Mouse (Mus musculus) embryonic facial prominence, embryonic 12.5 days (tissue): ENCODE measurements around the gene Osbpl9. TPM values are rescaled to one million over a fixed set of nuclear protein-coding genes. Genes with fewer than 3 reads are reported as not detected.

Source experiments
- ATAC-seq: fragments of 200-750 bp; cut with Nextera tagmentation; 2 replicates; pipeline ENCODE4 v1.8.0; 2017; ENCODE audit not compliant: insufficient number of reproducible peaks, insufficient read depth, low FRiP score, low TSS enrichment
- H3K27ac ChIP-seq: fragments of 300-500 bp; sonication (generic); 2 replicates; pipeline ENCODE4 v1.5.1; 2016; ENCODE audit warnings: mild to moderate bottlenecking
- H3K27me3 ChIP-seq: fragments of 300-500 bp; sonication (generic); 2 replicates; pipeline ENCODE4 v1.6.1; 2016; ENCODE audit warnings: mild to moderate bottlenecking, moderate library complexity
- H3K36me3 ChIP-seq: fragments of 300-500 bp; sonication (generic); 2 replicates; pipeline ENCODE4 v1.6.1; 2016; ENCODE audit warnings: mild to moderate bottlenecking
- H3K4me1 ChIP-seq: fragments of 300-500 bp; sonication (generic); 2 replicates; pipeline ENCODE4 v1.6.1; 2016
- H3K4me2 ChIP-seq: fragments of 300-500 bp; sonication (generic); replicated peaks from 2 replicates; pipeline ENCODE4 v1.6.1; 2016; ENCODE audit warnings: mild to moderate bottlenecking, moderate library complexity
- H3K4me3 ChIP-seq: fragments of 300-500 bp; sonication (generic); 2 replicates; pipeline ENCODE4 v1.5.1; 2016; ENCODE audit warnings: mild to moderate bottlenecking
- H3K9ac ChIP-seq: fragments of 300-500 bp; sonication (generic); 2 replicates; pipeline ENCODE4 v1.6.1; 2016; ENCODE audit warnings: mild to moderate bottlenecking, moderate library complexity
- H3K9me3 ChIP-seq: fragments of 300-500 bp; sonication (generic); 2 replicates; pipeline ENCODE4 v1.6.1; 2016; ENCODE audit warnings: mild to moderate bottlenecking, moderate library complexity
- WGBS: fragments of 180-500 bp; shearing (Covaris S2); methylation state at CpG from one replicate; pipeline ENCODE4 v1.1.7; 2016; 5-methylcytosine and 5-hydroxymethylcytosine counted together
- polyA plus RNA-seq: library from polyadenylated mRNA; unstranded; fragments of >200 nt; fragmentation: Nextera tagmentation; extraction: Ambion mirVana; gene quantifications from 2 replicates; pipeline ENCODE4 v1.2.1, GENCODE M21; 2016

The Osbpl9 gene
- polyA plus RNA-seq, 1 experiment from 2014 or later = 76.1 TPM

DNA sequence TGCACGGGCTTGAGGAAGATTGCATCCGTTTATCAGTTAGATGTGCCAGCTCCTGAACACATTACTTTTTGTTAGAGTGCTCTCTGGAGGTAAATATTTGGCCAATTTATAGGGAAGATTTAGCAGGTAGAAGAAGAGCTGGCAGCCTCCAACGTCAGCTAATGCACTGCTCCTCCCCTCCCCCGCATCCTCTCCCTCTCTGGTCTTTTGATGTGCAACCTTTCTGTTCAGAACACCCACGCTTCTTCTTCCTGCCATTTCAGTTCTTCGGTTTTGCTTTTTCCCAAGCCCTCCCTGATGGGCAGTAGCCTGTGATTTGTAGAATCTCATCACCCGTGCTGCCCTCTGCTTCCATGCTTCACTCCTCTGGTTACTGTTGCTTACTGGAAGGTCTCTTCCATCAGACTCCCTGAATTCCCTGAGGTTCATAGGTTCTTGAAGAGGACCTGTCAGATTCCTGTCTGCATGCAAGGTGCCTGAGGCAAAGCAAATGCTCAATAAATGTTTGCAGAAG is 27.8 kb upstream of the Osbpl9 start:
- no peak for ATAC-seq
- Histone ChIP-seq H3K9me3 (no peaks in the 10 kb centered on the region), H3K27ac (no peak overlapping the region), H3K4me1 (no peaks in the 10 kb centered on the region), H3K4me2 (no peak overlapping the region), H3K4me3 (no peak overlapping the region), H3K36me3 (no peaks in the 10 kb centered on the region), H3K9ac (no peak overlapping the region), H3K27me3 (no peaks in the 10 kb centered on the region)
- WGBS = 55% methylated on average over 7 of the region's 7 CpGs

GRCm38 (mm10) chr4:109226071-109226470 is 24.0 kb upstream of the Osbpl9 start:
- Histone ChIP-seq H3K4me2 (no peak overlapping the region), H3K27ac (no peak overlapping the region), H3K27me3 (no peaks in the 10 kb centered on the region), H3K4me1 (no peaks in the 10 kb centered on the region), H3K9ac (no peak overlapping the region), H3K9me3 (no peaks in the 10 kb centered on the region), H3K4me3 (no peak overlapping the region), H3K36me3 (no peaks in the 10 kb centered on the region)
- ATAC-seq = no peak
- WGBS = 51% methylated on average over 5 of the region's 5 CpGs

- H3K9ac ChIP-seq = no peak overlapping the region
- no peak overlapping the region for H3K4me2 ChIP-seq
- WGBS = 54% methylated on average over 6 of the region's 6 CpGs
- no peak for ATAC-seq
- no peaks in the 10 kb centered on the region for H3K9me3 ChIP-seq
- H3K27ac ChIP-seq = no peak overlapping the region
- H3K4me3 ChIP-seq = no peak overlapping the region
- 0 out of 2 replicates have a peak, but pooled peaks cover under 1% of the 10 kb centered on the region for H3K4me1 ChIP-seq
- no peaks in the 10 kb centered on the region for H3K36me3 ChIP-seq
- no peaks in the 10 kb centered on the region for H3K27me3 ChIP-seq
Measured at GRCm38 (mm10) chr4:109225606-109226005, 23.5 kb upstream of the Osbpl9 start.

DNA sequence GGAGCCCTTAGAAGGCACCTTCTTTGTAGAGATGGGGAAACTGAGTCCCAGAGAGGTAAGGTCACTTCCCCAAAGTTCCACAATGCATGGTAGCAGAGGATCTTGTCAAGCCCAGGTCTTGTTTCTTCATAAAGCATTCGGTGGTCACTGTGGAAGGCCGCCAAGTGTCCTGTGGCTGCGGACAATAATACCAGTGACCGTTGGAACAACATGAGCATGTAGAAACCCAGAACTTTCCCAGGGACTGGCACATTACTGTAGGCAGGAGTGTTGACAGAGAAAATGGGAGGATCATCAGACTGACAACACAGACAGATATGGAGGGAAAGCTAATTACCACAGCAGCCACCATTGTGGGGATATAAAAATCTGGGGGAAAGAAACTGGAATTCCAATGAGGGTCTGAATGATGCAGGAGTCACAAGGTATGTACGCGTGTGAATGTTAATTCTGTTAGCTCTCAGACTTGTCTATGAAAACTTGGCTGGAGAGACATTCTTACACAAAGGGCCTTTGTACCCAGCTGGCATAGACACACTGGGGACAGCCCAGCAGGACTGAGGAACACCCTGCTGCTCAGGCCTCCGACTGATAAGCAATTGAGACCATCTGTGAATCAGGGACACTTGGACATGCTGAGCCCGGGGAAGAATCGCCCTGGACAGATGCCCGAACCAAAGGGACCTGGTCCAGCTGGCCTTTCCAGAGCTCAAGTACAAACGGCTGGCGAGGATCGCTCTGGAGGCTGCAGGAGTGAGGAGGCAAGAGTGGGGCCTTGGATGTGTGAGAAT is 22.9 kb upstream of the Osbpl9 start:
- Histone ChIP-seq H3K4me3 (no peak overlapping the region), H3K27ac (no peak overlapping the region), H3K9me3 (no peaks in the 10 kb centered on the region), H3K36me3 (no peaks in the 10 kb centered on the region), H3K27me3 (no peaks in the 10 kb centered on the region), H3K9ac (no peak overlapping the region), H3K4me1 (0 out of 2 replicates have a peak, but pooled peaks cover 4% of the 10 kb centered on the region), H3K4me2 (no peak overlapping the region)
- ATAC-seq = no peak
- 48% methylated on average over 13 of the region's 13 CpGs for WGBS

GRCm38 (mm10) chr4:109222001-109222400 is 19.9 kb upstream of the Osbpl9 start:
- H3K27ac ChIP-seq = no peak overlapping the region
- no peak overlapping the region for H3K4me2 ChIP-seq
- no peak overlapping the region for H3K4me3 ChIP-seq
- H3K9ac ChIP-seq = no peak overlapping the region
- H3K4me1 ChIP-seq = 0 out of 2 replicates have a peak, but pooled peaks cover 4% of the 10 kb centered on the region
- no peaks in the 10 kb centered on the region for H3K27me3 ChIP-seq
- H3K9me3 ChIP-seq = no peaks in the 10 kb centered on the region
- WGBS = 86% methylated on average over 3 of the region's 3 CpGs
- H3K36me3 ChIP-seq = no peaks in the 10 kb centered on the region
- no peak for ATAC-seq

- Histone ChIP-seq H3K27ac (no peak overlapping the region), H3K4me3 (no peak overlapping the region), H3K4me1 (0 out of 2 replicates have a peak, but pooled peaks cover 4% of the 10 kb centered on the region), H3K9ac (no peak overlapping the region), H3K9me3 (no peaks in the 10 kb centered on the region), H3K4me2 (no peak overlapping the region), H3K36me3 (no peaks in the 10 kb centered on the region), H3K27me3 (no peaks in the 10 kb centered on the region)
- no peak for ATAC-seq
- 62% methylated on average over 14 of the region's 14 CpGs for WGBS
Measured at GRCm38 (mm10) chr4:109220441-109220940, 18.4 kb upstream of the Osbpl9 start.

DNA sequence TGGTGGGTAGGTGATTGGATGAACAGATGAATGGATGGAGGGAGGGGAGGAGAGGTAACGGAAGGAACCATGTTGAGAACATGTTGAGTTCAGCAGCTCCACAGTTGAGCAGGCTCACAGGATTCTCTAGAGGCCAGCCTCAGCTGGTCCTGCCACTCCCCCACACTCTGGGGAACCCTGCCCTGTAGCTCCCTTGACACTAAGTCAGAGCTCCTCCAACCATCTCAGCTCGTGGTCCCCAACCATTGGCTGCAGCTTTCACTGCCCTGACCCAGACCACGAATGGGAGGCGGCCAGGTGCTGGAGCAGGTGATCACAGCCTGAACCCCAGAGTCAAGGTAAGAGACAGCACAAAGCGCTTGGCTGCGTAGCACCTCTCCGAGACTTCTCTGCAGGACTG is 15.9 kb upstream of the Osbpl9 start:
- 81% methylated on average over 7 of the region's 7 CpGs for WGBS
- Histone ChIP-seq H3K4me1 (0 out of 2 replicates have a peak, but pooled peaks cover 4% of the 10 kb centered on the region), H3K27me3 (no peaks in the 10 kb centered on the region), H3K36me3 (no peaks in the 10 kb centered on the region), H3K9me3 (no peaks in the 10 kb centered on the region), H3K4me3 (no peak overlapping the region), H3K4me2 (no peak overlapping the region), H3K27ac (no peak overlapping the region), H3K9ac (no peak overlapping the region)
- ATAC-seq = no peak

DNA sequence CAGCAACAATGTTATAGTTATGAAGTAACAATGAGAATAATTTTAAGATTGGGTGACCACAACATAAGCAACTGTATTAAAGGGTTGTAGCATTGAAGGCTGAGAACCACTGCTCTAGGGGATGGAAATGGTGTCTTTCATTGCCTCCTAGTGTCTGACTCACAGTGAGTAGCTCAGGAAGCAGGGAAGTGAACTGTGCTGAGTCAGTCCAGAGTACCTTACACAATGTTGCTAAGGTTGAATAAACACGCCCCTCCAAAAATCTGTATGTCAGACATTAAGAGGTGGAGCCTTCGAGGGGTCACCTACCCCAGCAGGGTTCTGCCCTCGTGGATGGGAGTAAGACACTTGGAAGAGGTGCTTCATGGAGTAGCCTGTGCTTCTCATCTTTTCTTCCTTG is 11.9 kb upstream of the Osbpl9 start:
- H3K27me3 ChIP-seq = no peaks in the 10 kb centered on the region
- H3K9ac ChIP-seq = no peak overlapping the region
- ATAC-seq = no peak
- no peaks in the 10 kb centered on the region for H3K4me1 ChIP-seq
- WGBS = 73% methylated on average over 3 of the region's 3 CpGs
- no peak overlapping the region for H3K4me3 ChIP-seq
- no peak overlapping the region for H3K27ac ChIP-seq
- H3K9me3 ChIP-seq = no peaks in the 10 kb centered on the region
- H3K36me3 ChIP-seq = no peaks in the 10 kb centered on the region
- H3K4me2 ChIP-seq = no peak overlapping the region

DNA sequence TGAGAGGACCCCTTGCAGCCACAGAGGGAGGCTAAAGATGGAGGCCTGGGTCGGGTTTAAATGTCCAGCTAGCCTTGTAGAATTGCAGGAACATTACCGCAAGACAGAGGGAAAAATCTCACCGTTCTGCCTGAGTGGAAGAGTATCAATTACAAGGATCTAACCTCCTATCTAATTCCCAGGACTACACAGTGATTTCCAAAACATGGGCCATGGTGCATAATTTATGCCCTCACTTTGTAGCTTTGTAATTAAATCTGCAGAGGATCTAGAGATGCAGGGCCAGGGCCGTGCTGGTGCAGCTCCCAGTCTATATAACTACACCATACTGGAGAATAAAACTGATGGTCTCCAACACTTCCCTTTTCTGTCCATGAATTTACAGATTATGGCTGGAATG is 8.8 kb upstream of the Osbpl9 start:
- Histone ChIP-seq H3K4me1 (no peaks in the 10 kb centered on the region), H3K27ac (no peak overlapping the region), H3K36me3 (no peaks in the 10 kb centered on the region), H3K27me3 (no peaks in the 10 kb centered on the region), H3K9me3 (no peaks in the 10 kb centered on the region), H3K4me3 (no peak overlapping the region), H3K4me2 (no peak overlapping the region), H3K9ac (no peak overlapping the region)
- no peak for ATAC-seq
- WGBS = 50% methylated on average over 4 of the region's 4 CpGs

DNA sequence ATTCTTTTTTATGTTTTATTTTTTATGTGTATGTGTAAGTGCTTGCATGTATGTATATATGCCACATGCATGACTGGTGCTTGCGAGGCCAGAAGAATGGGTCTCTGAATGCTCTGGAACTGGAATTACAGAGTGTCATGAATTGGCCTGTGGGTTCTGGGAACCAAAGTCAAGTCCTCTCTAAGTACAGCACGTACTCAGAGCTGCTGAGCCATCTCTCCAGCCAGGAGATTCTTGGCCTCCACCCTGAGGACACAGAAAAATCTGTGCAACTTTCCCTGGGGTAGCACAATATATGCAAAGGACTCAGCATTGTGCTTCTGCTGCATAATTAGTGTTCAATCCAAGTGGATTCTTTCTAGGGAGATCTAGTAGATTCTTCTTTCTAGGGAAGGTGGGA is 8.2 kb upstream of the Osbpl9 start:
- Histone ChIP-seq H3K9me3 (no peaks in the 10 kb centered on the region), H3K27ac (no peak overlapping the region), H3K9ac (no peak overlapping the region), H3K36me3 (no peaks in the 10 kb centered on the region), H3K27me3 (no peaks in the 10 kb centered on the region), H3K4me2 (no peak overlapping the region), H3K4me1 (no peaks in the 10 kb centered on the region), H3K4me3 (no peak overlapping the region)
- WGBS = 81% methylated on average over 2 of the region's 2 CpGs
- ATAC-seq = no peak

GRCm38 (mm10) chr4:109207524-109207923 is 5.5 kb upstream of the Osbpl9 start:
- 79% methylated on average over 5 of the region's 5 CpGs for WGBS

GRCm38 (mm10) chr4:109204416-109204815 is 2.3 kb upstream of the Osbpl9 start:
- H3K27ac ChIP-seq = no peak overlapping the region
- H3K27me3 ChIP-seq = no peaks in the 10 kb centered on the region
- H3K4me3 ChIP-seq = no peak overlapping the region
- no peak overlapping the region for H3K9ac ChIP-seq
- 56% methylated on average over 1 of the region's 1 CpGs for WGBS
- peaks cover 8% of the 10 kb centered on the region for H3K4me1 ChIP-seq
- H3K4me2 ChIP-seq = no peak overlapping the region
- H3K9me3 ChIP-seq = no peaks in the 10 kb centered on the region
- H3K36me3 ChIP-seq = no peaks in the 10 kb centered on the region
- ATAC-seq = no peak

More at GRCm38 (mm10) chr4:109207524-109207923, 5.5 kb upstream of the Osbpl9 start:
- no peak overlapping the region for H3K4me2 ChIP-seq
- no peaks in the 10 kb centered on the region for H3K36me3 ChIP-seq
- H3K4me3 ChIP-seq = no peak overlapping the region
- no peaks in the 10 kb centered on the region for H3K9me3 ChIP-seq
- no peaks in the 10 kb centered on the region for H3K4me1 ChIP-seq
- H3K9ac ChIP-seq = no peak overlapping the region
- H3K27me3 ChIP-seq = no peaks in the 10 kb centered on the region
- no peak for ATAC-seq
- no peak overlapping the region for H3K27ac ChIP-seq
